Mouse (Mus musculus) left cerebral cortex, postnatal 10 days (tissue): ENCODE results near the gene Gm10600. TPM values are rescaled to one million over a fixed set of nuclear protein-coding genes. Genes with fewer than 3 reads are reported as not detected.
"Not testable (repeated sequence)": the region's sequence is repeated elsewhere in the genome, so short reads cannot be mapped to it uniquely, and the experiment has no call there.

Source experiments
- DNase-seq, 2 experiments: peaks; one replicate each; pipeline ENCODE4 v3.0.0; 2021 to 2022; ENCODE audit warnings: low spot score in 2 of 2, mixed read lengths in 1 of 2; ENCODE audit errors: extremely low spot score in 1 of 2
- intact Hi-C: fragments of 180-260 bp; cut with DNase I; formaldehyde crosslinking; loops from one replicate; pipeline ENCODE4 v1.15.1; 2025
- total RNA-seq, 2 experiments: library from RNA; stranded (reverse); gene quantifications; 2 replicates each; pipeline ENCODE4 v1.2.3; 2021

Gene Gm10600
- 1 to 10 TPM; 8.8 to 9.0 TPM for total RNA-seq

DNA sequence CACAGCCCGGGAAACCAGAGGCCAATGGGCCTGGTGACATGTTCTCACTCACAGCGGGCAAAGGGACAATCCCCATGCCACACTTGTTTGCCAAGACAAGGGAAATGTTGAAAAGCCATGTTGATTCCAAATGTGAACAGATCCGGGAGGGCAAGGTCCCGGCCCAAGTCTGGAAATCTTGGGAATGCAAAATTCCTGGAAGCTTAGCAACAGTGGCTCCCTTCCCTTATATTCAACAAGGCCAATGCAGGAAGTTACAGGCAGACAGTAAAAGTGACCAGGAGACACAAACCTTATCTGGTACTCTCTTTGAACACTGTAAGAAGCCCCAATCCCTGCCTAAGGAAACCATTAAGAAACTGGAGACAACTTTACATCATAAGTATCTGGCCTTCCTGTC is at the start of gene Gm10600:
TSS of gene Gm10600 (plus strand) at position 301 of the 400 bp plus-strand sequence.
- DNase-seq, intact Hi-C loops: not testable (repeated sequence)

DNA sequence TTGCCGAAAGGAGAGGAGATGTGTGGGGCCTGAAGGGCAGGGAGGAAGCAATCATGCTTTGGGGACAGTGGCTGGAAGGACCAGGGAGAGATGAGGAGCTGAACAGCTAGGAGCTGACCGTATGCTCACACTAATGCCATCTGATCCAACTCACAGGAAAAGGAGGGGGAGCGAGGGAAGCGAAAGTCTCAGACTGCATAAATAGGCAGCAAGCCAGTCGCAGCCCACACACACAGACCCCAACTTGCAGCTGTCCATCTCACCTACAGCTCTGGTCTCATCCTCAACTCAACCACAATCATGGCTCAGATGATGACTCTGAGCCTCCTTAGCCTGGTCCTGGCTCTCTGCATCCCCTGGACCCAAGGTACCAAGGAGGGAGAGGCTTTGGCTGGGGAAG is 15.0 kb downstream of the Gm10600 start, which contains the start of gene Ccl21b:
TSS of gene Ccl21b (plus strand) at position 301 of the 400 bp plus-strand sequence.
- DNase-seq, intact Hi-C loops: not testable (repeated sequence)

Other genes starting within 250 kb of the Gm10600 start
- 1 to 10 TPM; 4.2 to 5.8 TPM for gene Gm21093, start 205.9 kb upstream of the Gm10600 start, total RNA-seq
- not detected for gene Gm3893, start 149.4 kb upstream of the Gm10600 start, total RNA-seq
- 10 to 100 TPM in 1 of 2 experiments, 1 to 10 TPM in 1; 8.0 to 17.1 TPM for gene Gm13304, start 125.8 kb upstream of the Gm10600 start, total RNA-seq
- gene Gm13306, start 87.2 kb upstream of the Gm10600 start, total RNA-seq, result 10 to 100 TPM; 26.7 to 40.5 TPM
- gene Gm13305, start 72.0 kb upstream of the Gm10600 start, total RNA-seq, result under 1 TPM; 0.43 to 0.99 TPM
- not detected for gene Ccl21b, start 15.1 kb downstream of the Gm10600 start, total RNA-seq
- not detected for gene Gm21953, start 53.6 kb downstream of the Gm10600 start, total RNA-seq
- gene Fam205a3, start 77.7 kb downstream of the Gm10600 start, total RNA-seq, result 1 to 10 TPM in 1 of 2 experiments, not detected in 1; 1.4 TPM
- not detected for gene Gm21586, start 198.7 kb downstream of the Gm10600 start, total RNA-seq
- gene Gm2163, start 226.1 kb downstream of the Gm10600 start, total RNA-seq, result 1 to 10 TPM; 5.1 to 6.0 TPM